Mouse (Mus musculus) large intestine, adult 2 months (tissue): ENCODE measurements at regions not wholly inside any gene's neighbourhood (a gene's known extent, or its start where the extent isn't known, plus 50 kb on each side); places are given as distances from the start of the nearest gene placed in this dataset.
"Not testable (repeated sequence)": the region's sequence is repeated elsewhere in the genome, so short reads cannot be mapped to it uniquely, and the experiment has no call there.

Source experiments
- DNase-seq: peaks from one replicate; pipeline ENCODE4 v3.0.0-alpha.2; 2012; ENCODE audit warnings: low read depth, low spot score
- WGBS: fragments of 180-500 bp; shearing (Covaris S2); methylation state at CpG from one replicate; pipeline ENCODE4 v1.1.7; 2018; 5-methylcytosine and 5-hydroxymethylcytosine counted together

GRCm38 (mm10) chr13:80992342-80992741 is 109.2 kb downstream of the Arrdc3 start:
- WGBS, result 96% methylated on average over 2 of the region's 2 CpGs
- no peak for DNase-seq

- WGBS, result 19% methylated on average over 5 of the region's 5 CpGs
- DNase-seq, result no peak
Measured at GRCm38 (mm10) chr13:81008864-81009766, 125.9 kb downstream of the Arrdc3 start.

- WGBS, result 71% methylated on average over 1 of the region's 1 CpGs
- DNase-seq, result no peak
Measured at GRCm38 (mm10) chr13:81013953-81014352, 130.8 kb downstream of the Arrdc3 start.

- DNase-seq, result no peak
- WGBS, result 38% methylated on average over 3 of the region's 3 CpGs
Measured at GRCm38 (mm10) chr13:81020106-81020747, 137.0 kb downstream of the Arrdc3 start.

GRCm38 (mm10) chr13:81020811-81021210 is 137.6 kb downstream of the Arrdc3 start:
- no peak for DNase-seq
- 83% methylated on average over 2 of the region's 2 CpGs for WGBS

- WGBS, result 84% methylated on average over 1 of the region's 1 CpGs
- DNase-seq, result no peak
Measured at GRCm38 (mm10) chr13:81022410-81022809, 139.2 kb downstream of the Arrdc3 start.

GRCm38 (mm10) chr13:81025241-81025760 is 142.1 kb downstream of the Arrdc3 start:
- DNase-seq, result not testable (repeated sequence)
- 95% methylated on average over 14 of the region's 14 CpGs for WGBS

- DNase-seq, result no peak
- WGBS, result 41% methylated on average over 1 of the region's 1 CpGs
Measured at GRCm38 (mm10) chr13:81037316-81037715, 154.1 kb downstream of the Arrdc3 start.

- DNase-seq, result no peak
- WGBS, result 46% methylated on average over 4 of the region's 4 CpGs
Measured at GRCm38 (mm10) chr13:81038736-81039135, 155.6 kb downstream of the Arrdc3 start.

- no peak for DNase-seq
Measured at GRCm38 (mm10) chr13:81040494-81040893, 157.3 kb downstream of the Arrdc3 start.

- DNase-seq, result no peak
- 74% methylated on average over 3 of the region's 3 CpGs for WGBS
Measured at GRCm38 (mm10) chr13:81041646-81042045, 158.5 kb downstream of the Arrdc3 start.
